Mouse (Mus musculus) thymus, adult 2 months (tissue): ENCODE results near the gene Otud7a. TPM values are rescaled to one million over a fixed set of nuclear protein-coding genes. Genes with fewer than 3 reads are reported as not detected.
"Not testable (repeated sequence)": the region's sequence is repeated elsewhere in the genome, so short reads cannot be mapped to it uniquely, and the experiment has no call there.

Source experiments
- DNase-seq: peaks from one replicate; pipeline ENCODE4 v3.0.0; 2021
- H3K27ac ChIP-seq: fragments of 200-500 bp; 2 replicates; pipeline ENCODE4 v1.5.1; 2012; ENCODE audit warnings: low read length, control low read depth; ENCODE audit not compliant: control insufficient read depth, insufficient read depth
- H3K27me3 ChIP-seq: fragments of 200-500 bp; 2 replicates; pipeline ENCODE4 v1.6.1; 2012; ENCODE audit warnings: mild to moderate bottlenecking, low read length, moderate library complexity, mixed read lengths; ENCODE audit not compliant: control insufficient read depth, insufficient read depth
- H3K36me3 ChIP-seq: fragments of 200-500 bp; 2 replicates; pipeline ENCODE4 v1.6.1; 2012; ENCODE audit warnings: mild to moderate bottlenecking, low read length, moderate library complexity; ENCODE audit not compliant: control insufficient read depth, insufficient read depth
- H3K4me1 ChIP-seq: fragments of 200-500 bp; replicated peaks from 2 replicates; pipeline ENCODE4 v1.6.1; 2012; ENCODE audit warnings: low read length; ENCODE audit not compliant: control insufficient read depth, insufficient read depth
- H3K4me3 ChIP-seq: fragments of 200-500 bp; 2 replicates; pipeline ENCODE4 v1.5.1; 2012; ENCODE audit warnings: mild to moderate bottlenecking, low read length, control low read depth, moderate library complexity; ENCODE audit not compliant: control insufficient read depth, insufficient read depth
- CTCF ChIP-seq: fragments of 200-500 bp; IDR thresholded peaks from 2 replicates; pipeline ENCODE4 v1.5.1; 2012; ENCODE audit warnings: mild to moderate bottlenecking, control low read depth, low read length, moderate library complexity, borderline replicate concordance; ENCODE audit not compliant: control insufficient read depth, poor library complexity, insufficient read depth; ENCODE audit errors: extremely low read depth
- POLR2A ChIP-seq: fragments of 200-500 bp; IDR thresholded peaks from 2 replicates; pipeline ENCODE4 v1.6.1; 2012; ENCODE audit warnings: mild to moderate bottlenecking, low read length, control low read depth, moderate library complexity; ENCODE audit not compliant: control insufficient read depth, poor library complexity, insufficient read depth; ENCODE audit errors: extremely low read depth
- WGBS: fragments of 180-500 bp; shearing (Covaris S2); methylation state at CpG from one replicate; pipeline ENCODE4 v1.1.7; 2018; 5-methylcytosine and 5-hydroxymethylcytosine counted together
- polyA plus RNA-seq: library from polyadenylated mRNA; depleted of rRNA; stranded (reverse); fragments of >200 nt; gene quantifications from 2 replicates; pipeline ENCODE4 v1.2.3, GENCODE M21; 2012

Otud7a gene
- polyA plus RNA-seq, 1 experiment: 0.12 TPM

DNA sequence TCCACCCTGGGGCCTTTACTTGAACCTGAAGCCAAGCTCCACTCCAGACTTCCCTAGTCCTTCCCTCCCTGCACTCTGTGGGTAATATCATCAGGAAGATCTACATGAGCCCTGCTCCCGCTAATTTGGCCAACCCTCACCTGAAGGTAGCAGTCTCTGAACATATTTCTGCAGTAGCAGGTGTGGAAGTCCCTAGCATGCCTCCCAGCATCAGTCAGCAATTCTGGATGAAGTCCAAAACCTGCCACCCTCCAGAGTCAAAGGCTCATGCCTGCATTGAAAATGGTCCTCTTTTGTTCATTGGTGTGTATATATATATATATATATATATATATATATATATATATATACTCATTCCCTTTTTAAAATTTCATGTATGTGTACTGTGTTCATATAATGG is 202.6 kb downstream of the Otud7a start:
- no peak overlapping the region for H3K27ac ChIP-seq
- no peaks in the 10 kb centered on the region for H3K4me1 ChIP-seq
- no peaks in the 10 kb centered on the region for H3K36me3 ChIP-seq
- no peak for DNase-seq
- H3K4me3 ChIP-seq: no peak overlapping the region
- H3K27me3 ChIP-seq: no peaks in the 10 kb centered on the region
- TF ChIP-seq POLR2A: no peak
- WGBS: 68% methylated on average over 1 of the region's 1 CpGs

DNA sequence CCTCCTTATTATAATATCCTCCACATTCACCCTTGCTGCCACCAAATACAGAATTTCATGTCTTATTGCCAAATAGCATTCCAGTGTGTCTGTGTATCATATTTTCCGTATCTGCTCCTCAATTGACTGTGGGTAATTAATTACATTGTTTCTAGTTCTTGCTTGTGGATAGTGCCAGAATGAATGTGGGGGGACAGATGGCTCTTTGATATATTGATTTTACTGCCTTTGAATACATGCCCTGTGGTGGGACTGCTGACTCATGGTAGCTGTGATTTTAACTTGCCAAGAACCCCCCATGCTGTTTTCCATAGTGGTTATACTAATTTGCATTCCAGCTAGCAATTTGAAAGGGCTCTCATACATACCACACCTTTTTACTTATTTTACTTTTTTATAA is 215.7 kb downstream of the Otud7a start:
- DNase-seq: no peak
- 94% methylated on average over 1 of the region's 1 CpGs for whole genome bisulfite sequencing
- Histone ChIP-seq H3K36me3 (no peaks in the 10 kb centered on the region), H3K27ac (no peak overlapping the region), H3K27me3 (no peaks in the 10 kb centered on the region), H3K4me1 (no peaks in the 10 kb centered on the region), H3K4me3 (no peak overlapping the region)
- TF ChIP-seq CTCF (no peak), POLR2A (no peak)

DNA sequence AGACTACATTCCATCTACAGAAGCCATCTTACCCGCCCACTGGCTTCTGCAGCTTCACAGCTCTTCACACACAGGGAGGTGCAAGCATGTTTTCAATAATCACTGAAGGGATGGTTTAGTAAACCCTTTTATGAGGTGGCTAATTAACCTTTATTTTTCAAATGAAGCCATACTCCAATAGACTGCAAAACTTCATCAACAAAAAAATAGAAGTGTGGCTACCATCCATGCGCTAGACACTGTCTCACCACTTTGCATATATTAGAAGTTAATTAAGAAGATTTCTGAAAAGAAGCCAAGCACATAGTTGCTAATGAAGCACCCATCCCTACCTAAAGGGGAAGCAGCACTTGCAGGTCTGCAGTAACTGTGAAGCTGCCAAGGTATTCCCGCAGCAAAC is 218.2 kb downstream of the Otud7a start:
- Histone ChIP-seq H3K27me3 (no peaks in the 10 kb centered on the region), H3K27ac (no peak overlapping the region), H3K4me1 (no peaks in the 10 kb centered on the region), H3K36me3 (no peaks in the 10 kb centered on the region), H3K4me3 (no peak overlapping the region)
- 97% methylated on average over 3 of the region's 3 CpGs for WGBS
- DNase-seq: no peak
- TF ChIP-seq CTCF: no peak
- no peak for TF ChIP-seq POLR2A

DNA sequence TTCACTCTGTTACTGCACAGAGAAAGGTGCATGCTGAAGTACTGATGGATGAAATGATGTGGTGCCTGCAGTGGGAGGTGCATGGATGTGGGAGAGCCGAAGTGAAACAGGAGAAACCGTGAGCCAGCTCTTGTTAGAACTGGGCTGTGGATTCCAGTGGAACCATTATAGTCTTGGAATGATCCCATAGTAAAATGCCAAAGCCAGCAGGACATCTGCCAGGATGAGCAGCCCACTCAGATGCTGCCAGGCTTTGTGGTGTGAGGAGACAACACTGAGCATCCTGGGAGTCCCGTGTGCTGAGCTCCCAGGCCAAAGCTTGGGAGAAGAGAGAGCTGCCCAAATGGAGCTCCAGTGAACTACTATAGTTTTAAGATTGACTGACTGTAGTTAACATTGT is 220.9 kb downstream of the Otud7a start:
- 91% methylated on average over 3 of the region's 3 CpGs for WGBS
- no peak overlapping the region for H3K27ac ChIP-seq
- no peak for DNase-seq
- H3K36me3 ChIP-seq: no peaks in the 10 kb centered on the region
- H3K4me1 ChIP-seq: no peaks in the 10 kb centered on the region
- H3K4me3 ChIP-seq: no peak overlapping the region
- TF ChIP-seq CTCF: no peak
- no peak for TF ChIP-seq POLR2A
- H3K27me3 ChIP-seq: no peaks in the 10 kb centered on the region

DNA sequence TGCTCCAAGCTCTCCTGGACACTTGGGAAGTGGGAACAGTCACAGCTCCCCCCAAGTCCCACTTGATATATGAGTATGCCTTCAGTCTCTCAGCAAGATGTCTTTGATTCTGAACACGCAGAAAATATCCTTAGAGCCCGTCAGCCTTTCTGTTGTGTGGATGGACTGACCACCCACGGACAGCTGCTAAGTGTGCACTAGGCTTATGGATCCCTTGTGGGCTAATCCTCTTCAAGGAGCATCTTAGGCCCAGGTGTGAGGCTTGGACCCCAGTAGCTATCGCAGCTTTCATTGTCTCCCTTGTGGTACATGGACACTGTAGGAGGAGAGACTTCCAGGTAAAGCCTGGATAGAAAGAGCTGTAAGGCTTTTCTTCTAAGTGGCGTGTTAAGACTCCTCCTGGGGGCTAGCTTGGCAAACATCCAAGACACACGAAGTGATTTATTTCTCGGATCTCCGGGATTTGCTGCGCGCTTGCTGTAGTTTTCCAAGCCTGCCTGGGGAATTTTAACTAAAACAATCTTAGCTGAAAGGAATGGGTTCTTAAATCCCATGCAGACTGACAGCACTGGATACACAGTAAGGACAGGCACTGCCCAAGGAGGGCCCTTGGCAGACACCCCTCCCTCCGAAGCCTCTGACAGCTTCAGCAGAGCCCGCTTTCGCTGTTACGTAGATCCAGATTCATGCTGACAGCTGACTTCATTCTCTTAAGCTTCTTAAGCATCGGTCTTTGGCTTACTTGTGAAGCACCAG is 223.6 kb downstream of the Otud7a start:
- no peak overlapping the region for H3K27ac ChIP-seq
- WGBS: 91% methylated on average over 15 of the region's 15 CpGs
- no peaks in the 10 kb centered on the region for H3K36me3 ChIP-seq
- no peaks in the 10 kb centered on the region for H3K4me1 ChIP-seq
- TF ChIP-seq POLR2A (no peak), CTCF (no peak)
- H3K27me3 ChIP-seq: no peaks in the 10 kb centered on the region
- DNase-seq: no peak
- no peak overlapping the region for H3K4me3 ChIP-seq

- no peak for DNase-seq
- Histone ChIP-seq H3K36me3 (no peaks in the 10 kb centered on the region), H3K4me1 (no peaks in the 10 kb centered on the region), H3K27ac (no peak overlapping the region), H3K27me3 (no peaks in the 10 kb centered on the region), H3K4me3 (no peak overlapping the region)
- TF ChIP-seq CTCF: no peak
- TF ChIP-seq POLR2A: no peak
- WGBS: 91% methylated on average over 14 of the region's 14 CpGs
Measured at GRCm38 (mm10) chr7:63668951-63669350, 224.4 kb downstream of the Otud7a start.

DNA sequence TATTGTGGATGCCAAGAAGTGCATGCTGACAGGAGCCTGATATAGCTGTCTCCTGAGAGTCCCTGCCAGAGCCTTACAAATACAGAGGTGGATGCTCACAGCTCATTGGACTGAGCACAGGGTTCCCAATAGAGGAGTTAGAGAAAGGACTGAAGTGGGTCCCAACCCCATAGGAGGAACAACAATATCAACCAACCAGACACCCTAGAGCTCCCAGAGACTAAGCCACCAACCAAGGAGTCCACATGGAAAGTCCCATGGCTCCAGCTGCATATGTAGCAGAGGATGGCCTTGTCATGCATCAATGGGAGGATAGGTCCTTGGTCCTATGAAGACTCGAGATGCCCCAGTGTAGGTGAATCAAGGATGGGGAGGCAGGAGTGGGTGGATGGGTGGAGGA is 226.4 kb downstream of the Otud7a start:
- H3K36me3 ChIP-seq, H3K4me1 ChIP-seq, H3K4me3 ChIP-seq, H3K27ac ChIP-seq, DNase-seq, H3K27me3 ChIP-seq: not testable (repeated sequence)
- 86% methylated on average over 1 of the region's 1 CpGs for whole genome bisulfite sequencing
